Mouse (Mus musculus): ENCODE measurements at regions not wholly inside any gene's neighbourhood (a gene's known extent, or its start where the extent isn't known, plus 50 kb on each side); places are given as distances from the start of the nearest gene placed in this dataset.

GRCm38 (mm10) chr8:18344838-18345237 is 633.2 kb downstream of the Defb40 start:
- 71% methylated on average over 5 of the region's 5 CpGs for WGBS
- TF ChIP-seq CTCF (IDR thresholded peaks at IDR 0.05), result no peak
- TF ChIP-seq EP300 (IDR thresholded peaks at IDR 0.05), result no peak
- no peak for ATAC-seq

GRCm38 (mm10) chr8:18335576-18335975 is 642.5 kb downstream of the Defb40 start:
- TF ChIP-seq CTCF (IDR thresholded peaks at IDR 0.05) (no peak), EP300 (IDR thresholded peaks at IDR 0.05) (no peak)
- Histone ChIP-seq H3K27me3 (replicated peaks; ENCODE audit: insufficient read depth, low read length) (no peaks in the 10 kb centered on the region), H3K9me3 (ENCODE audit: low read length) (no peaks in the 10 kb centered on the region), H3K4me2 (replicated peaks; ENCODE audit: low read depth, low read length) (no peak overlapping the region), H3K4me1 (ENCODE audit: insufficient read depth, low read depth, low read length) (no peaks in the 10 kb centered on the region), H3K36me3 (ENCODE audit: insufficient read depth, low read length) (no peaks in the 10 kb centered on the region), H3K9ac (replicated peaks; ENCODE audit: low read depth) (no peak overlapping the region), H3K27ac (ENCODE audit: low read length) (no peak overlapping the region), H3K4me3 (ENCODE audit: low read depth, low read length) (no peak overlapping the region)
- no peak for ATAC-seq
- 75% methylated on average over 1 of the region's 1 CpGs for WGBS
- no peak for DNase-seq (ENCODE audit: low spot score)

More at GRCm38 (mm10) chr8:18344838-18345237, 633.2 kb downstream of the Defb40 start:
- H3K27me3 ChIP-seq (replicated peaks; ENCODE audit: insufficient read depth, low read length), result no peaks in the 10 kb centered on the region
- no peaks in the 10 kb centered on the region for H3K36me3 ChIP-seq (ENCODE audit: insufficient read depth, low read length)
- H3K27ac ChIP-seq (ENCODE audit: low read length), result no peak overlapping the region
- no peak overlapping the region for H3K4me2 ChIP-seq (replicated peaks; ENCODE audit: low read depth, low read length)
- H3K4me3 ChIP-seq (ENCODE audit: low read depth, low read length), result no peak overlapping the region
- H3K4me1 ChIP-seq (ENCODE audit: insufficient read depth, low read depth, low read length), result no peaks in the 10 kb centered on the region
- H3K9me3 ChIP-seq (ENCODE audit: low read length), result no peaks in the 10 kb centered on the region
- no peak overlapping the region for H3K9ac ChIP-seq (replicated peaks; ENCODE audit: low read depth)
- no peak for DNase-seq (ENCODE audit: low spot score)

GRCm38 (mm10) chr8:18328521-18328920 is 649.5 kb downstream of the Defb40 start:
- H3K36me3 ChIP-seq (ENCODE audit: insufficient read depth, low read length), result no peaks in the 10 kb centered on the region
- H3K4me3 ChIP-seq (ENCODE audit: low read depth, low read length), result no peak overlapping the region
- H3K4me2 ChIP-seq (replicated peaks; ENCODE audit: low read depth, low read length), result no peak overlapping the region
- no peak for TF ChIP-seq CTCF (IDR thresholded peaks at IDR 0.05)
- TF ChIP-seq EP300 (IDR thresholded peaks at IDR 0.05), result no peak
- no peak for DNase-seq (ENCODE audit: low spot score)
- 49% methylated on average over 2 of the region's 2 CpGs for WGBS
- H3K27me3 ChIP-seq (replicated peaks; ENCODE audit: insufficient read depth, low read length), result no peaks in the 10 kb centered on the region
- H3K4me1 ChIP-seq (ENCODE audit: insufficient read depth, low read depth, low read length), result no peaks in the 10 kb centered on the region
- no peaks in the 10 kb centered on the region for H3K9me3 ChIP-seq (ENCODE audit: low read length)
- no peak overlapping the region for H3K27ac ChIP-seq (ENCODE audit: low read length)
- ATAC-seq, result no peak
- no peak overlapping the region for H3K9ac ChIP-seq (replicated peaks; ENCODE audit: low read depth)

GRCm38 (mm10) chr8:18316488-18316887 is 661.6 kb downstream of the Defb40 start:
- WGBS, result 50% methylated on average over 2 of the region's 2 CpGs
- ATAC-seq (no peak), DNase-seq (ENCODE audit: low spot score) (no peak)
- H3K9me3 ChIP-seq (ENCODE audit: low read length), result no peaks in the 10 kb centered on the region
- no peak for TF ChIP-seq CTCF (IDR thresholded peaks at IDR 0.05)
- TF ChIP-seq EP300 (IDR thresholded peaks at IDR 0.05), result no peak
- no peaks in the 10 kb centered on the region for H3K4me1 ChIP-seq (ENCODE audit: insufficient read depth, low read depth, low read length)
- no peaks in the 10 kb centered on the region for H3K36me3 ChIP-seq (ENCODE audit: insufficient read depth, low read length)
- H3K4me2 ChIP-seq (replicated peaks; ENCODE audit: low read depth, low read length), result no peak overlapping the region
- no peaks in the 10 kb centered on the region for H3K27me3 ChIP-seq (replicated peaks; ENCODE audit: insufficient read depth, low read length)
- no peak overlapping the region for H3K4me3 ChIP-seq (ENCODE audit: low read depth, low read length)
- H3K9ac ChIP-seq (replicated peaks; ENCODE audit: low read depth), result no peak overlapping the region
- H3K27ac ChIP-seq (ENCODE audit: low read length), result no peak overlapping the region

- ATAC-seq (no peak), DNase-seq (ENCODE audit: low spot score) (no peak)
- TF ChIP-seq CTCF (IDR thresholded peaks at IDR 0.05) (no peak), EP300 (IDR thresholded peaks at IDR 0.05) (no peak)
- Histone ChIP-seq H3K36me3 (ENCODE audit: insufficient read depth, low read length) (no peaks in the 10 kb centered on the region), H3K9me3 (ENCODE audit: low read length) (no peaks in the 10 kb centered on the region), H3K4me1 (ENCODE audit: insufficient read depth, low read depth, low read length) (no peaks in the 10 kb centered on the region), H3K4me3 (ENCODE audit: low read depth, low read length) (no peak overlapping the region), H3K27me3 (replicated peaks; ENCODE audit: insufficient read depth, low read length) (no peaks in the 10 kb centered on the region), H3K27ac (ENCODE audit: low read length) (no peak overlapping the region), H3K4me2 (replicated peaks; ENCODE audit: low read depth, low read length) (no peak overlapping the region), H3K9ac (replicated peaks; ENCODE audit: low read depth) (no peak overlapping the region)
- 33% methylated on average over 5 of the region's 5 CpGs for WGBS
Observed at GRCm38 (mm10) chr8:18311597-18311996, 666.5 kb downstream of the Defb40 start.

- ATAC-seq (no peak), DNase-seq (ENCODE audit: low spot score) (no peak)
- Histone ChIP-seq H3K9ac (replicated peaks; ENCODE audit: low read depth) (no peak overlapping the region), H3K27ac (ENCODE audit: low read length) (no peak overlapping the region), H3K4me2 (replicated peaks; ENCODE audit: low read depth, low read length) (no peak overlapping the region), H3K4me3 (ENCODE audit: low read depth, low read length) (no peak overlapping the region), H3K4me1 (ENCODE audit: insufficient read depth, low read depth, low read length) (no peaks in the 10 kb centered on the region), H3K9me3 (ENCODE audit: low read length) (no peaks in the 10 kb centered on the region), H3K36me3 (ENCODE audit: insufficient read depth, low read length) (no peaks in the 10 kb centered on the region), H3K27me3 (replicated peaks; ENCODE audit: insufficient read depth, low read length) (no peaks in the 10 kb centered on the region)
- no peak for TF ChIP-seq CTCF (IDR thresholded peaks at IDR 0.05)
- no peak for TF ChIP-seq EP300 (IDR thresholded peaks at IDR 0.05)
- 46% methylated on average over 1 of the region's 1 CpGs for WGBS
Observed at GRCm38 (mm10) chr8:18310927-18311326, 667.1 kb downstream of the Defb40 start.
